Mouse (Mus musculus): ENCODE data around the gene Snrnp25.
A peak's percentile ranks its signal among the peaks of the same experiment; 100 is the strongest.

Snrnp25 gene

DNA sequence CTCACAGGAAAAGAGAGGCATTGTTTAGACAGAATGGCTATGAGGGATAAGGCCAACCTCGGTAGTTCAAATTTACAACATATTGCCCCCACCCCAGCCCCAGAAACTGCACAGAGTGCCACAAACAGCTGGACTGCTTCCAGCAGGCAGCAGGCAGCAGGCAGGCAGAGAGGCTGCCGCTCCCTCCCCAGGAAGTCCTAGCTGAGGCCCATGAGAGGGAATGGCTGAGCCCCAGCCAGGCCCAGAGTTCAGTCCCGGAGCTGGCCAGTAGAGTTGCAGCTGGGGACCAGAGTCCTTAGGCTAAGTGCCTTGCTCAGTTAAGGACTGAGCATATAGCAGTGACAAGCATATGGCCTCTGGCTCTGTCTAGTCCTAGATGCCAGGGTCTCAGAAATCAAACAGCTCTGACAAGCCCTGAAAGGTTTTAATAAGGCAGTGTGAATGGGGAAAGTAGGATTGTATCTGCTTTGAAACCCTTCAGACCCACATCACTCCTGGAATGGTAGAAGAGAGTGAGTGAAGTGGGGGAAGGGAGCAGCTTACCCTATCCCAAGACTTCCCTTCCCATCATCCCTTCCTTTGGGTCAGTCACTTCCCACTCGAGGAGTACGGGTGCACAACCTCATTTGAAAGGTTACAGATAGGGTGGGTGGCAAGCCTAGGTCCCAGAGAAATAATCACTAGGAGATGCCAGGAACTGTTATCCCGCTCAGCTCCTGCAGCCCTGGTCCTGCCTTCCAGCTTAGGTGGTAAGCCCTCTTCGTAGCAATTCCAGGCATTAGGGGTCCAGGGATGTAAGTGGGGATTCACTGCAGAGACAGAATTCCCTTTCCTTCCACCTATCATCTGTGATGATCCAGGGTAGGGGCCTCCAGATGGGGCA lies 20.2 kb downstream of the Snrnp25 start:
- DNase-seq: peak; percentile 51 to 80

DNA sequence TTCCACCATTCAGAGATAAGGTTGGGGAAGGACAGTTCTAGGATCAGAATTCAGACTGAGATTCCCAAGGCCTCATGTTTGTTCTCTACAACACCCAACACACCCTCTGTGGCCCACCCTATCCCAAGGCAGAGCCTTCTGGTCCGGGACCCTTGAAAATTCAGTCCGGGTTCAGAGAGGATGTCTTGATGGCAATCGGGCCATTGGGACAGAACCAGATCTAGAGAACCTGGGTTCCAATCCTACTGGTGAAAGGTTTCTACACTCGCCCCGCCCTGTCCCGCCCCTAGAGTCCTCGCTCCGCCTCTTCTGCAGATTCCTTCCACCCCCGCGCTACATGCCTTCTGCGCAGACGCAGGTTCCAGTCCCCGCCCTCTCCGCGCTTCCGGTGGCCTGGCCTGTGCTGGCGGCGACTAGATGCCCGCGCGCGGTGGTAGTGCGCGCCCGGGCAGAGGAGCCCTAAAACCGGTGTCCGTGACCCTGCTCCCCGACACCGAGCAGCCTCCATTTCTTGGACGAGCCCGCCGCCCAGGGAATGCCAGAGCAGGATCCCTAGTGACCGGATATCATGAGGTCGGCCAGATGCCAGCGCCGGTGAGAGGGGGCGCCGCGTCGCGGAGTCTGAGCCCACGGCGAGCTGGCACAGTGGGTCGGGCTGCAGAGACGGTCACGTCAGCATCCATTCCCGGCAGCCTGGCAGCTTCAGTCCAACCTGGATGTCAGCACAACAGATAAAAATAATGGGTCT lies 21.1 kb downstream of the Snrnp25 start, which contains the start of gene Mpg:
Gene Mpg (plus strand): TSS at position 382 of the 748 bp plus-strand sequence.
- DNase-seq: peak; percentile 92 to 93

DNA sequence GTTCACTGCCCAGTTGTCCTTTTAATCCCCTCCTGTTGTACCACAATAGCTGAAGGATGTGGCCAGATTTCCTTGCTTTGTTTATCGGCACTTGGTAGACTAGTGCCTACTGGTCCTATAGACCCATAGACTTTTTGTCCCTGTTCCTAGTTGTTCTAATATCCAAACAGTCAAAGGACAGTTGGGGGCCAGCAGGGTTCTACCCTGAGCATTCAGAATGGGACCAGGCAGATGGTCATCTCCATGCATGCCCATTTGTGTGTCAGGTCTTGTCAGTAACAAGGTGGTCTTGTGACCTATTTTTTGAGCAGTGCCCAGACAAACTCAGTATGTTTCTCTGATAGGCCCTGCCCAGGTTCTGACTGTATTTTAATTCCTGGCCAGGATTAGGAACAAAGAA lies 21.8 kb downstream of the Snrnp25 start:
- DNase-seq: no peak

DNA sequence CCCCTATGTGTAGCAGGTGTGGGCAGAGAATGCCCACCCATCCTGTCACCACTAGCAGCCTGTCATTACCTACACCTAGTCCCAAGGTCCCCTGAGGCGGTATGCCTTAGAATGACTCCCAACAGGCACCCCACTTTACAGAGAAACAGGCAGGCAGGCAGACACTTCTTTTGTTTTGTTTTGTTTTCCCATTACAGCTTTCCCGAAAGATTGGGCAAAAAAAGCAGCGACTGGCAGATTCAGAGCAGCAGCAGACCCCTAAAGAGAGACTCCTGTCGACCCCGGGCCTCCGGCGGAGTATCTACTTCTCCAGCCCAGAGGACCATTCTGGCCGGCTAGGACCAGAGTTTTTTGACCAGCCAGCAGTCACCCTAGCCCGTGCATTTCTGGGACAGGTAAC lies 22.3 kb downstream of the Snrnp25 start:
- no peak for DNase-seq

DNA sequence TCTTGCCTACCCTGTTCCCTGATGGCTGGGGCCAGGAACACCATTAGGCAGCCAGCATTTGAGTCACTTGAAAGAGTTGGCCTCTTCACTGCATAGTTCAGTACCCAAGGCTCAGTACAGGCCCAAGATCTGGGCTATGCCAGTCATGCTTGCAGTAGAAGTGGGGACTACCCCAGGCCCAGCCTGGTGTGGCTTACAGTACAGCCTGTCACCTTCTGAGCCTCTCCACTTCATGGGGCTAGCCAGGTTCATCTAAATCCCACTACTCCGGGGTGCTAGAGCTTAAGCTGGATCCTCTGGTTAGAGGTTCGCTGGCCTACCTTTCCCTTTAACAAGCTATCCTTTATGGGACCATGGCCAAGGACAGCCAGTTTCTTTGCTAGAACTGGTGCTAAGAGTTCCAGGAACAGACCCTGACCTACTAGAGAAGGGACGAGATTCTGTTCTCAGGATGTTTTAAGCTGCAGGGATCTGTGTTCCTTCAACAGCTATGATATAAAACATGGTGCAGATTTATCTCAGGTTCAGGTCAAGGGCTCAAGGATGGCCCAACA lies 23.2 kb downstream of the Snrnp25 start:
- no peak for DNase-seq

DNA sequence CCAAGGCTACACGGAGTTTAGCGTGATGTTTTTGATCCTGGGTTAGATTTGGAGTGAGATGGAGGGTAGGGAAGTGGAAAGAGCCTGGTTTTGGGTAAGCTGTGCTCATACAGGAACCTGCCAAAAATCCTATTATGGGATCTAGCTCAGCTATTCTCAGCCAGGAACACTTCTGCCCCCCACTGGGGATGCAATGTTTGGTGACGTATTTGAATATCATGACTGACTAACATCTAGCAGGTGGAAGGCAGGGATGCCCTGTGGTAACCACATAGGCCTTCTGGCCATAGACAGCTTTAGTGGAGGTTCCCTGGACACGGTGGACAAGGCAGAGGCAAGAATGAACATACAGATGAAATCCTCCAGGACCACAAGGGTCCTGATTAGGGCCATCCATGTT lies 25.0 kb downstream of the Snrnp25 start:
- DNase-seq: no peak

DNA sequence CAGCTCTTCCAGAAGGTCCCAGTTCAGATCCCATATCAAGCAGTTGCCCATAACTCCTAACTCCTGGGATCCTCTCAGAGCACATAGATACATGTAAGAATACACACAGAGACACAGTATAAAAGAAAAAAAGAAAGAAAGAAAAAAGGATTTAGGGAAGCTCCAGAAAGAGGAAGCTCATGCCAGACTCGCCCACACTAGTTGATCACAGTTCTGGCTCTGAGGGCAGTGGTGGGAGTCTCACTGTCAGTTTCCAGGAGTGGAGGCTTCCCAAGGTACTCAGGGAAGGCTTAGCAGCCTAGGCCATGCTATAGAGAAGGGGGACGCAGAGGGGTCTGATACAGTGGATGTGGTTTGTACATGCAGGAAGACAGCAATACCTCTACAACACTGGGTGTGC lies 25.9 kb downstream of the Snrnp25 start:
- no peak for DNase-seq

DNA sequence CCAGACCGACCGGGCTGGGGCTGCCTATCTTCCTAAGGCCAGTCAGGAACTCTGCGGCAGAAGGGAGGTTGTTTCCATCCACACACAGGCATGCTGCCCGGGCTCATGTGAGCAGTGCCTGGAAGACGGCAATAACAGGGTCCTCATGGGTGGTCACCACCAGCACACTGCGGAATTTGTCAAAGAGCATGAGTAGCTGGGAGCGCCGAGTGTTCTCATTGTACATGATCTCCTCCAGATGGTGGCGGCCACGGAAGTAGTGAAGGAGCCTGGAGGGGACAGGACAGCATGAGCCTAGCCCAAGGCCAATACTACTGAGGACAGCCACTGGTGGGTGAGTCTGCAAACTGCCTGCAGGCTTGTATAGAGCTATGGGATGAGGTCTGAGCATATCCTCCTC lies 27.6 kb downstream of the Snrnp25 start:
- no peak for DNase-seq

DNA sequence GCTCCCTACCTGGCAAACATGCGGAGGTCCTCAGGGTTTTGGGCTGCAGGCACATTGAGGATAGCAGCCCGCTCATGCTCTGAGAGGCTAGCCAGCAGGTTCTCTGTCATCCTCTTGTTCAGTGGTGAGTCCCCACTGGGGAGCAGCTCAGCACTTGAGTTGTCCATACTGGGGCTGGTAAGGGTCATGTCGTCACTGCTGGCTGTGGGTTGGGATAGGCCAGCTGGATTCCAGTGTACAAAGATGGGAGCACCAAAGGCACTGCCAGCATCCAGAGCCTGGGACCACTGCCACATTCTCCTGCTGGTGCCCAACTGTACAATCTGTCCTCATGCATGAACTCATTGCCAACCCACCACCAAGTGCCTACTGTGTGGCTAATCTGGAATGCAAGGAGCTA lies 28.7 kb downstream of the Snrnp25 start:
- DNase-seq: no peak

DNA sequence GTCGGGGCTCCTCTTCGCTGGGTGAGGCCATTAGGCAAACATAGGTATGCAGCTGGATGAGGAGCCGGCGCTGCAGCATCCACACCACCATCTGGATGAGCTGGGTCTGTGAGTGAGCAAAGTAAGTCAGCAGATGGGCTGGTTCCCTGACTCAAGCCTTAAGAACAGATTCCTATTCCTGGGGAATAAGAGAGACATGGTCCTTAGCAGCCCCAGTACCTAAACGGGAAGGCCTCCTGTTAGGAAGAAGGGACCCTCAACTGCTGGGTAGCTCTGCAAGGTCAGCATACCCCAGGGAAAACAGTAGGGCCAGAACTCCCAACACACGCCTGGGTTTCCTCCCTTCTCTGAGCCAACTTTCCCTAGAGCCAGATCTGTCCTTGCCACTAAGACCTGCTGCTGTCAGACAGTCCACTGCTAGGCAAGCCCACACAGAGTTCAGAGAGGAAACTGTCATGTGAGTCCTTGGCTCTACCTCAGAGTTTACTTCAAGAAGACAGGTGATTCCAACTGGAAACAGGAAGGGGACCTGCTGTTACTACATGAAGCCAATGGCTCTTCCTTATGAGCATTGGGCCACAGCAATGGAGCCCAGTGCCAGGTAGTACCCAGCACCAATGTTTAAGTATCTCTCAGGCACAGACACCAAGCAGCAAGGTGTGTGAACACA lies 29.7 kb downstream of the Snrnp25 start:
- no peak for DNase-seq

DNA sequence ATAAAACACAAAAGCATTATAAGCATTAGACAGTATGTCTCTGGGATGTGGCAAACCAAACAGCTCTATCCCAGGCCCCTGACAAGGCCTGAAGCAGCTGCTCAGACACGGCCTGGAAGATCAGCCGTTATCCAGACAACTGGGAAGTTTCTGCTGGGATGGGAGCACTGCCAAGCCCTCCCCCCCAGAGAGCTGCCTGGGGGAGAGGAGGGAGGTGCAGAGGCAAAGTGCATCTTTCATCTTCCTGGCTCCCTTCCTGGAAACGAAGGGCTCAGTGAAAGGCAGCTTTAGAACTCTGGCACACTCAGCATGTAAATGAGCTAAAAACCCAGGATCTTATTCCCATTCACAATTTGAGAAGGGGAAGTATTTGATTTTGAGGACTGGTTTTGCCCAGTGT lies 30.4 kb downstream of the Snrnp25 start:
- peak; percentile 68 to 87 for DNase-seq

DNA sequence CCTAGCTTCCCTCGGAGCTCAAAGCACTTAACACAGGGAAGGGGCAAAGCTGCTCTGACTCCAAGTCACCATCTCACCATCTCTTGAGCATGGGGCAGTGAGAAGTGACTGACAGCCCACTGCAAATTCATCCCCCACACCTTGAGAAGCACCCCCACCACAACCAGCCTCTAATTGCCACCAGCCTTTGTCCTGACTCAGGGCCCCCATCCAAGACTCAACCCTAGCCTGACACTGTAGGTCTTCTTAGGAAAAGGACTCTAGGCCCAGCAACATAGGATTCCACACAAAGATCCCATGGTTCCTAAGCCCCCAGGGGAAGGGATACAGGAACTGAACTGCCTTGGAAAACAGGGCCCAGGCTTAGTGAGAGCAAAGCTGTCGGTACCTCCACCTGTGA lies 30.9 kb downstream of the Snrnp25 start:
- no peak for DNase-seq

DNA sequence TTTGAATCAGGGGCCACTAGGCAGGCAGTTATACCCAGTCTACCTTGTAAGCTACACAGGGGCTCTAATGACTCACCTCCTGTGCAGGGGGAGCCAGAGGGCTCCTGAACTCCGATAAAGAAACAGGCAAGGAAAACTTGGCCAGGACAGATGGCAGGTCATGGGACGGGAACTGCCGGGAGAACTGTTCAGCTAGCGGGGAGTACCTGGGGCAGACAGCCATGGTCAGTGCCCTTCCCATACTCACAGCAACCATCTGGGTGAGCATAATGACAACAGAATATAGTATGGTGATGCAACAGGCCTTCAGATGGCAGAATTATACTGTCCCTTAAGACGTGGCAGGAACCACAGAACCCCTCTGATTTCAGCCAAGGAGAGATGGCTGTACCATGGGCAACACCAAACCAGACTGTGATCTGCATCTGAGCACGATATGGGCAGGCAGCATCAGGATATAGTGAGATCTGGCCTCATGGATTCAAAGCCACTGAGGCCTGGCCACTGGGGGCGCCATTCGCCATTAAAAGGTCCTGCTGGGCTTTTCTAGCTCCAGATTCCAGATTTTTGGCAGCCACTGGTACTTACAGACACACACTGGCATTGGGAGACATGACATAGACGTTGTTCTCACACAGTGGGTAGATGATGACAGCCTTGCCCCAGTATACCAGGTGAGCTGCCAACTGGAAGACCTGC lies 31.6 kb downstream of the Snrnp25 start:
- peak; percentile 68 to 72 for DNase-seq

DNA sequence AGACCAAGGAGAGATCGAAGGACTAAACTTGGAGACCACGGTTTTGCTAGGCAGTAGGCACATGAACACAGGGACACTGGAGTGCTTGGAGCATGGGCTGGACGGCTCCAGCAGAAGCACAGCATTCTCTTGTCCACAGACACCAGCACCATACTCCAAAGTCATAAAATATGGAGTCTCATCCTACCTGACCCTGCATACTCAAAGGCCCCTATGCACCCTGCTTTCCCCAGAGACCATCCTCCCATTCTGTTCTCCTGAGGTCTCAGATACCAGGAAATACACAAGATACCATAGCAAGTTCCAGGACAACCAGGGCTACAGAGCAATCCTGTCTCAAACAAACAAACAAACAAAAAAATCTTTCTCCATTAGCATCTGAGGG lies 32.2 kb downstream of the Snrnp25 start:
- no peak for DNase-seq

DNA sequence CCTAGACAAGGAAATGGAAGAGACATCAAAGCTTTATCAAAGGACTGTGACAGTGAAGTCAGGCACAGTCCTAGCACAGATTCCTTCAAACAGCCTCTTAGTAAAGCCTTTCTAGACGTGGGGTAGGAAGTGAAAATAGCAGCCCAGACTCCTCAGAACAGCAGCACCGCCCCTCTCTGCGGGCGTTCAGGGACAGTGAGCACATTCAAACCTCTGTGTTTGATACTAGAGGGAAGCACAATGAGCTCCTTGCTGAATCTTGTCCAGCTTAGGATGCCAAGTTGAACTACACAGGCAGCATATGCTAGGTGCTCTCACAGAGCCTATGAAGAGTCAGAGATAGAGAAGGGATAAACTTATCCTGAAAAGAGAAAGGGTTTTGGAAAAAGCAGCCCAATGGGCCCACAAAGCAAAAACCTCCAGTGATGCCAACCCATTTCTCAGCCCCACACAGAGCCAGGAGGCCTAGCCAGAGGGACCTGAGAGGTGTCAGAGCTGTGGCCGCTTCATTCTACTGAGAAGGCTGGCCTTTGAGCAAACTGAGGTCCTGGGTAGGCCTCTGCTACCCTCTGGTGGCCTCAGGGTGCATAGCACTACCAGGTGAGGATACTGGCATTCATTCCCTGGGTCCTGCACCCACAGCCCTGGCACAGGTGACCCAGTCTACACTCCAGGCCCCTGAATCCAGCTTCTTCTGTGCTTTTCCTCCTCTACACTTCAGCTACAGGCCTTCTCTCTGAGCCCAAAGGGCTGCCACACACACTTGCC lies 33.1 kb downstream of the Snrnp25 start:
- peak; percentile 68 to 82 for DNase-seq

DNA sequence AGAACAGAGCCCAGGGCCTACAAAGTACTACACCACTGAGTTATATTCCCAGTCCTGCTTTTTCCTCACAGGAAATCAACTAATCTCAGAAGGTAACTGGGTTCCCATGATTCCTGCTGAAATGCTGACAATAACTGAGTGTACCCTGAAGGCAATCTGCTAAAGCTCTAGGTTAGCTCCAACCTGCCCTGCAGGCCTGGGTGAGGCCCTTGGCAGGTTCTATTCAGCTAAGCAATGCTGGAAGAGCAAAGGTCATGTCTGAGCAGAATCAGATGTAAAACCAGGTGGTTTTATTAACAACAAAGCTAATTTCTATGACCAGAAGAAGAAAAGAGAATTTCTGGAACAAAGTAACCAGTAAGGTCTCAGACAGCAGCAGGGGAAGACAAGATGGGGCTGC lies 36.2 kb downstream of the Snrnp25 start:
- DNase-seq: no peak

DNA sequence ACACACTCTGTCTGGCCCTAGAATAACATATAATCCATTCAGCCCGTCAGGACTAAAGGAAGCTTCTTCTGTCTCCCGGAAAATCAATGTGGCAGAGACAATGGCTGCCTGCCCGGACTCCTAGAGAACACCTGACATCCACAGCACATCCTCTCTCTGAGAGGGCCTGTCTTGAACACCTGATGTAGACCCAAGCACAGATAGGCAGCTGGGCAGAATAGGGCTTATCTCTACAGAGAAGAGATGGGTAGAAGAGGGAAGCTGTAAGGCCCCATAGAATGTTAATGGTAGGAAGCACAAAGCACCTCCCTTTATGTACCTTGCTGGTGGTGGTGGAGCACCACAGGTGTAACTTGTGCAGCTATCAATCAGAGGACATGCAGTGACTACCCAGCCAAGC lies 37.0 kb downstream of the Snrnp25 start:
- DNase-seq: no peak

DNA sequence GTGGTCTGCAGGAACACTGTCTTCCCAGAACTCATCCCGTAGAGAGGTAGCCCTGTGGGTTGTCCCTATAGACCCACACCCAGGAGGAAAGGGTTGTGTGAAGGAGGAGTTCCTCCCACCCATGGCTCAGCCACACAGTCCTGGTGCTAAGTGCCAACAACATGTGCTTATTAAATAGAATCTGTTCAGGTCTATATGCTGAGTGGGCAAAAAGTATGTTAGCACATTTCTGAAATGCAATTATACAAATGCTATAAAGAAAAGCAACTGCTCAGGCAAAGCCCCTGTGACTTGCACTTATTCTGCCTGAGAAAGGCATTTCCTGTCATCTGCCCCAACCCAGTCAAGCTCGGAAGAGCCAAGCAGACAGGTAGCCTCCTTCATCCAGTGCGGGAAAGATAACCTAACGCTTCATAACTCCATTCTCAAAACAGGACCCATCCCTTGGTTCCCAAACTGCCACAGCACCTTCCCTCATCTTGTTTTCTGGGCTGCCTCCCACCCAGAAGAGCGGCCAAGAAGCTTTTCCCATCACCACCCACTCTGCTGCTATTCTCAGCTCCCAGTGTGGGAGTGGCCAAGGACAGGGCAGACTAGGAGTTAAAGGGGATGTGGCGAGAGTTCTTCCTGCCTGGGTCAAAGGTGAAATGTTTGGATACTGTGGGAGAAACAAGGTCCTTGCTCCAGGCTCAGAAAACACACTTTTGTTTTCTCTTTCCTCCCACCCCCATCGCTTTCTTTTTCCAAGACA lies 38.2 kb downstream of the Snrnp25 start:
- DNase-seq: no peak

DNA sequence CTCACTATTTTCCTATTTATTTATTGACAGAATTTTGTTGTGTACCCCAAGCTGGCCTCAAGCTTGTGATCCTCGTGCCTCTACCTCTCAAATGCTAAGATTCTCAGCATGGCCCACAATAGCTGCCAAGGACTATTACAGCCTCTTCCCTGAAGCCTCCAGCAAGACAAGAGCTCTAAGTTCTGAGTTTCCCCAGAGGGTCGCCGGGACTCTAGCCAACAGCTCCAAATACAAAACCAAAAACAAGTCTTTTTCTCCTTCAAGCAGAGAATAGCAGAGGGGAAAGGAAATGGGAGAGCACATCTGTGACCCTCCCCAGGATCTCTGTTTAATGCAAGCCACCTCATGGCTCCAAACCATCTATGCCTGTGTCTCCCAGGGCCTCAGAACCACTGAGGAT lies 38.8 kb downstream of the Snrnp25 start:
- no peak for DNase-seq

DNA sequence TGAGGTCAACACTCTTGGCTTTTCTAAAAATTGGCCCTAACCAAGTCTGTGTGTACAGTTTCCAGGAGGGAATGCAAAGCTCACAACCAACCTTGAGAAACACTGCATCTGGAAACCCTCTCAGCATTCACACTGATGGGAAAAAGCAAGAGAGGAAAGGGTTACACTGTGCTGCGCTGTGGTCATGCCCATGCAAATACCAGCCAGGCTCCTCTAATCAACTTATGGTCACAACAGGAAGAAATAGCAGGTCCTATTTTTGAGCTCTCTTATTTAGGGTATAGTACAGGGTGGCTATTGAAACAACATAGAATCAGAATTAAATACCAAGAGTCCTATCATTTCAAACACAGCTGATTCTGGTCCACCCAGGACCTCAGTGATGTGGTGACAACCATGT lies 39.4 kb downstream of the Snrnp25 start:
- DNase-seq: no peak

DNA sequence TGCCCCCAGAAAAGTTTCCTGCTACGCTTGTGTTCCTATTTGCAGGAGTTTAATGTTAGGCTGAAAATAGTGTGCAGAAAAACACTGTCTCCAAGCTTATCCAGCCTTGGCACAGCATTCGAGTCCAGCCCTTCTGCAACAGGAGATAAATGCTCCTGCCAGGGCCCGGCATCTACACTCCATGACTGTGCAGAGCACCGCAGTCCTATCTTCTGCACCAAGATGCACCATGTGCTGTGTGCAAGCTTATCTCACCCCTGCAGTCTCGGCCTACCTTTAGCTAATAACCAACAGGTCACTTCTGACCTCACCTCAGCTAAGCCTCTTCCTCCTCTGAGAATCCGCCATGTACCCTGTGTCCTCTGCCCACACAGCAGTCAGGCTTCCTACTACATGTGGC lies 40.4 kb downstream of the Snrnp25 start:
- DNase-seq: no peak
